Mouse (Mus musculus) ES-E14 (cell line): ENCODE data around the gene Fhl2. TPM values are rescaled to one million over a fixed set of nuclear protein-coding genes. Genes with fewer than 3 reads are reported as not detected.
"Not testable (repeated sequence)": the region's sequence is repeated elsewhere in the genome, so short reads cannot be mapped to it uniquely, and the experiment has no call there.

Experiments
- DNase-seq: peaks from one replicate; pipeline ENCODE4 v3.0.0-alpha.2; 2013; ENCODE audit warnings: low read depth, low spot score
- H3K27ac ChIP-seq: 2 replicates; pipeline ENCODE4 v1.5.1; 2012; ENCODE audit warnings: low read depth, mild to moderate bottlenecking, low read length, moderate library complexity, mixed read lengths; ENCODE audit not compliant: poor library complexity, insufficient read depth, severe bottlenecking
- H3K36me3 ChIP-seq: 2 replicates; pipeline ENCODE4 v1.6.1; 2012; ENCODE audit warnings: mild to moderate bottlenecking, low read length, moderate library complexity, mixed read lengths; ENCODE audit not compliant: control insufficient read depth, poor library complexity, insufficient read depth, severe bottlenecking
- H3K4me1 ChIP-seq, 2 experiments: fragments of 150-350 bp in 1 of 2; sonication (generic) in 1 of 2; 2 replicates each; pipeline ENCODE4 v1.6.1; 2012; ENCODE audit warnings: low read length in 2 of 2, mild to moderate bottlenecking in 1 of 2, mixed read lengths in 1 of 2; ENCODE audit not compliant: control insufficient read depth in 2 of 2, insufficient read depth in 2 of 2, poor library complexity in 1 of 2
- H3K4me3 ChIP-seq, 2 experiments: fragments of 150-350 bp in 1 of 2; sonication (generic) in 1 of 2; 2 replicates each; pipeline ENCODE4 v1.5.1; 2012; ENCODE audit warnings: low read length in 2 of 2, low read depth in 1 of 2, mild to moderate bottlenecking in 1 of 2, mixed read lengths in 1 of 2; ENCODE audit not compliant: insufficient read depth in 1 of 2, poor library complexity in 1 of 2, severe bottlenecking in 1 of 2
- H3K9ac ChIP-seq: 2 replicates; pipeline ENCODE4 v1.6.1; 2012; ENCODE audit warnings: low read depth, mild to moderate bottlenecking, low read length, mixed read lengths; ENCODE audit not compliant: poor library complexity, insufficient read depth, severe bottlenecking
- H3K9me3 ChIP-seq: fragments of 150-350 bp; sonication (generic); 2 replicates; pipeline ENCODE4 v1.6.1; 2012; ENCODE audit warnings: low read depth, mild to moderate bottlenecking, low read length; ENCODE audit not compliant: control insufficient read depth, insufficient read depth
- CHD2 ChIP-seq: IDR thresholded peaks from 2 replicates; pipeline ENCODE4 v1.6.1; 2014; ENCODE audit warnings: mild to moderate bottlenecking, low read depth, low read length, inconsistent platforms
- HCFC1 ChIP-seq: IDR thresholded peaks from 2 replicates; pipeline ENCODE4 v1.6.1; 2012; ENCODE audit warnings: low read length, inconsistent platforms, borderline replicate concordance; ENCODE audit not compliant: insufficient read depth
- MAFK ChIP-seq: IDR thresholded peaks from 2 replicates; pipeline ENCODE4 v1.6.1; 2014; ENCODE audit warnings: mild to moderate bottlenecking, low read depth, low read length, inconsistent platforms; ENCODE audit not compliant: insufficient read depth
- ZC3H11A ChIP-seq: IDR thresholded peaks from 2 replicates; pipeline ENCODE4 v1.6.1; 2012; ENCODE audit warnings: low read depth, mild to moderate bottlenecking, inconsistent platforms, low read length, borderline replicate concordance
- ZNF384 ChIP-seq: IDR thresholded peaks from 2 replicates; pipeline ENCODE4 v1.6.1; 2012; ENCODE audit warnings: low read depth, low read length, inconsistent platforms
- in situ Hi-C, 2 experiments: fragments of 600-800 bp; cut with MboI; formaldehyde crosslinking; loops; one replicate each; pipeline ENCODE4 v1.15.1; 2025; ENCODE audit warnings: low sequenced_read_pairs in 2 of 2, inconsistent platforms in 1 of 2; ENCODE audit not compliant: unreplicated experiment in 2 of 2
- total RNA-seq: library from RNA; depleted of rRNA; stranded (reverse); fragments of 300-350 nt; gene quantifications from 2 replicates; pipeline ENCODE4 v1.2.3, GENCODE M21; 2012

The Fhl2 gene
- total RNA-seq, 1 experiment = 27.4 TPM

DNA sequence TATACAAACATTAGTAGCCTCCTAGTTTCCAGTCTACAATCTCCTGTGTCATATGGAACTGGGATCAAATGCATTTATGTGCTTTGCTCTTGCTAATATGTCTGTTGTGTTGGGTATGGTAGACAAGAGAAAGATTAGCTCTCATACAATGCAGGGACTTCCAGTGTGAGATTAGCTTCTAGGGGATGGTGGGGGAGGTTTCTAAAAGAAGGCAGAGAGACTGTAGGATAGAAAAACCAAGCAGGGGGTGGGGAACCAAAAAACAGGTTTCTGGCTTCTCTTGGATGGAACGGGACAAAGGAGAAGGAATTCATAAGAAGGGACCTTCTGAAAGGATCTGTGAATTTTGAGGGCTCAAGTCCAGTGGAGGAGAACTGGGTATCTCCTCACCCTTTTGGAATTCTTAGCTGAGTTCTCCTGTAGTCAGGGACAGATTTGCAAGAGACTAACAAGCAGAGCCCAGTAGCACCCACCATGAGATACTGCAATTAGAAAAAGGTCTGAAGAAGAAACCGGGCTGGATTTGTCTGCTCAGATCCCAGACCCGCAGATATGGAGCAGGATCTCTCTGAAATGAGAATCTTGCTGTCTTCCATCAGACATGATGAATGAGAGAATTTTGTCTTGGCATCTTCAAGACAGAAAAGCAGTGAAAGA lies 2.6 kb upstream of the Fhl2 start:
- H3K9ac ChIP-seq = no peak overlapping the region
- no peaks in the 10 kb centered on the region for H3K9me3 ChIP-seq
- no peaks in the 10 kb centered on the region; a peak in 1 of 4 replicates for H3K4me1 ChIP-seq
- DNase-seq = no peak
- TF ChIP-seq CHD2 (no peak), ZNF384 (no peak), HCFC1 (no peak), ZC3H11A (no peak), MAFK (no peak)
- H3K27ac ChIP-seq = no peak overlapping the region
- no peaks in the 10 kb centered on the region for H3K36me3 ChIP-seq
- no peak overlapping the region for H3K4me3 ChIP-seq
- in situ Hi-C loops = no loop called here

DNA sequence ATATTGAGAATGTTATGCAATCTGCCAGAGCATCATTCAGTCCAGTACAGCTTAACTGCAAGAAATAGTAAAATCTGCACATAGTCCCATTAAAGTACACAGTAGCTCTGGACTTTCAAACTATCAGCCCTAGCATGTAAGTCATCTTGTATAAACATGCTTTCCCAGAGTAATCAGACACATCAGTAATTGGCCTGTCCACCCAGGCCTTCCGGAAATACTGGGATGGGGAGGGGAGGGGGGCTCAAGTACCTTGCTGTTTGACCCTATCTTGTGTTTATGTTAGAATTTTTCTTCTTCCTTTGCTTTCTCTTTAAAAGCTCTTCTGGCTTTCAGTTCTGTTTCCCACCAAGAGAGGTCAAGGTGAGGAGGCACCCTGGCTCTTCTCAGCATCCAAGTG lies 725 bp downstream of the Fhl2 start:
- in situ Hi-C loops = no loop called here
- H3K36me3 ChIP-seq = no peaks in the 10 kb centered on the region
- H3K27ac ChIP-seq = no peak overlapping the region
- DNase-seq = no peak
- H3K9ac ChIP-seq = no peak overlapping the region
- no peaks in the 10 kb centered on the region for H3K4me1 ChIP-seq
- no peaks in the 10 kb centered on the region for H3K9me3 ChIP-seq
- TF ChIP-seq HCFC1 = no peak
- no peak for TF ChIP-seq ZNF384
- TF ChIP-seq ZC3H11A = no peak
- TF ChIP-seq MAFK = no peak
- no peak for TF ChIP-seq CHD2
- H3K4me3 ChIP-seq = no peak overlapping the region

DNA sequence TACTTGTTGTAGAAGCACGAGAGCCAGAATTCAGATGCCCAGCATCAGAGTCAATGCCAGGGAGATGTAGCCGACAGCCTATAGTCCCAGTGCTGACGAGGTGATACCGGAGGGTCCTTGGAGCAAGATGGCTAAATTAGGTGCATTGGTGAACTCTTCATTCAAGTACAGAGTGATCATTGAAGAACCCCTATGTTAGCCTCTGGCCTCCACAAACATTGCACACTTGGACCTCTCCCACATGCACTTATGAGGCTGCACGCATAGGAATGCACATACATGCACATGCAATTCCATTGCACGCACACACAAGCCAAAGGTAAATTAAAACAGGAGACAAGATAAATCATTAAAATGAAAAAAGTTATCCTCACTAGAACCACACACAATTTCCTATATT lies 3.4 kb downstream of the Fhl2 start:
- H3K36me3 ChIP-seq = no peaks in the 10 kb centered on the region
- TF ChIP-seq ZC3H11A (no peak), HCFC1 (no peak), ZNF384 (no peak), MAFK (no peak), CHD2 (no peak)
- H3K9ac ChIP-seq = no peak overlapping the region
- H3K4me3 ChIP-seq = no peak overlapping the region
- no peak for DNase-seq
- 0 out of 4 replicates have a peak, but pooled peaks cover 0 to under 1% of the 10 kb centered on the region in 2 experiments for H3K4me1 ChIP-seq
- no peak overlapping the region for H3K27ac ChIP-seq
- H3K9me3 ChIP-seq = no peaks in the 10 kb centered on the region
- in situ Hi-C loops = no loop called here

DNA sequence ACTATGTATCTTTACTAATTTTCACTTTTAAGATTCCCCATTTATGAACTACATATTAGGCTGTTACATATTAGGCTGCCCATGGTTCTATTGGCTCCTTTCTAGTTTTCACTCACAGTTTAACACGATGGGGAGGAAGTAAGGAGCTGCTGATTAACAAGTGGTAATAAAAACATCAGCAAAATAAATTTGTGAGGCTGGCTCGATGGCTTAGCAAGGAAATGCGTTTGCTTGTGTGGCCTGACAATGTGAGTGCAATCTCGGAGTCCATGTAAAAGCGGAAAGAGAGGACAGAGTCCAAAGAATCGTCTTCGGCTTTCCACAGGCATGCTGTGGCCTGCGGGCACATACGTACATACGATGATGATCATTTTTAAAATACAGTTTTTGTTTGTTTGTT lies 4.3 kb downstream of the Fhl2 start:
- no peak for DNase-seq
- H3K4me1 ChIP-seq = 0 out of 4 replicates have a peak, but pooled peaks cover 0 to 3% of the 10 kb centered on the region in 2 experiments
- H3K36me3 ChIP-seq = no peaks in the 10 kb centered on the region
- no peak overlapping the region for H3K27ac ChIP-seq
- in situ Hi-C loops = no loop called here
- H3K9me3 ChIP-seq = no peaks in the 10 kb centered on the region
- H3K4me3 ChIP-seq = no peak overlapping the region
- no peak overlapping the region for H3K9ac ChIP-seq
- TF ChIP-seq HCFC1 = no peak

DNA sequence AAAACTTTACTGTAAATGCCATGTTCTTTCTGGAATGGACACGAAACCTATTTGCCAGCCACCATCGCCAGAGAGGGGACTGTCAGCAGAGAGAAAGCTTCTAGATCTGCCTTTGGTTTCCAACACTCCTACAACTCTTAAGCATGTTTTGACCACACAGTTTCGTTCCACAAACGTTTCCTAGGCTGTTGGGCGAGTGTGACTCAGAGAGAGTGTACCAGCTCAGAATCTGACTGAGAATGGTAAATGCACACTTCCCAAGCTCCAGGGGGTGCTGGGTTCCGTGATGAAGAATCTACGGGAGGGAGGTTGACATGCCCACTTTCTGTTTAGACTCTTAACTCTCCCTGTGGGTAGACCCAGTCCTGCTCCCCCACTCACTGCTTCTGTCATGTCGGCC lies 5.7 kb downstream of the Fhl2 start:
- H3K27ac ChIP-seq = no peak overlapping the region
- no peak for DNase-seq
- H3K9me3 ChIP-seq = no peaks in the 10 kb centered on the region
- H3K4me3 ChIP-seq = no peak overlapping the region
- H3K36me3 ChIP-seq = no peaks in the 10 kb centered on the region
- no peak for TF ChIP-seq HCFC1
- no peak for TF ChIP-seq CHD2
- no peak for TF ChIP-seq ZC3H11A
- no peak for TF ChIP-seq ZNF384
- no peak for TF ChIP-seq MAFK
- in situ Hi-C loops = no loop called here
- H3K4me1 ChIP-seq = peaks cover 0 to 7% of the 10 kb centered on the region in 2 experiments; a peak in 1 of 4 replicates
- H3K9ac ChIP-seq = no peak overlapping the region

DNA sequence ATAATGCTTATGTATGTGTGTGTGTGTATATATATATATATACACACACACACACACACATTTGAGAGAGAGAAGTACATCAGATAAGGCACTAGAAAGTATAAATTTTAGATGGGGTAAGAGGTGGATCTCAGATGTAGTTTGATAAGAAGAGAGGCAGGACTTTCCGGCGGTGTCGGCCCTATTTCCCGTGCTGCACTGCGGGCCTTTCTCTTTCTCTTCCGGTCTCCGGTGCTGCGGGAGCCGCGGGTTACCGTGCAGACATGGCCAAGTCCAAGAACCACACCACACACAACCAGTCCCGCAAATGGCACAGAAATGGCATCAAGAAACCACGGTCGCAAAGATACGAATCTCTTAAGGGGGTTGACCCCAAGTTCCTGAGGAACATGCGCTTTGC lies 7.9 kb downstream of the Fhl2 start:
- H3K36me3 ChIP-seq, DNase-seq, H3K27ac ChIP-seq, H3K9me3 ChIP-seq, in situ Hi-C loops, H3K4me1 ChIP-seq, H3K9ac ChIP-seq: not testable (repeated sequence)
- peak overlapping the region in 1 of 2 experiments; percentile 28; a peak in 1 of 4 replicates for H3K4me3 ChIP-seq
